Mouse (Mus musculus) liver, embryonic 14.5 days (tissue): Measurements from ENCODE around the gene Adgrb3.

Experiments
- CTCF ChIP-seq: IDR thresholded peaks from 2 replicates; pipeline ENCODE4 v1.5.1; 2016; ENCODE audit warnings: antibody characterized with exemption, low read depth, control low read depth
- EP300 ChIP-seq: IDR thresholded peaks from 2 replicates; pipeline ENCODE4 v1.6.1; 2016; ENCODE audit warnings: antibody characterized with exemption, low read depth

DNA sequence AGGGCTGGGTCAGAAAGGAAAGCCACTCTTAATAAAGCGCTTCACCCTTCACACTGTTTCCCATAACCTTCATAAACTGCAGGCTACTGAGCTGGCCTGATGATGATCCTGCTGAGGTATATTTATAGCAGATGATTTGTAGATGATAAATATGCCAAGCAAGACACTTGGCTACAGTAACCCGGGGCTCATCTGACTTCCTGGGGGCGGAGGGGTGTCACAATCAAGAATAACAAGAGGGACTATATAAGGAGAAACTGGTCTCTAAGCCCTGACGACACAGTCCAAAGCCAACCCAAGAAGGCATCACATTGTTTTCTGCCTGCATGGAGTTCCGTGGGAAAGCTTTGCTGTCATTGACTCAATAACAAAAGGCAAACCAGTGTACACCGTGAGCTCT lies 2.8 kb upstream of the Adgrb3 start:
- TF ChIP-seq EP300 (no peak), CTCF (no peak)
